Mouse (Mus musculus): ENCODE measurements around the gene Dhx33. TPM values are rescaled to one million over a fixed set of nuclear protein-coding genes. Genes with fewer than 3 reads are reported as not detected.

Dhx33 gene
- 10.2 TPM for polyA plus RNA-seq (2014; fragmentation: Illumina TruSeq; extraction: RNeasy Lipid Tissue Mini Kit (QIAGEN cat#74804); ENCODE audit: low read depth, low replicate concordance)

DNA sequence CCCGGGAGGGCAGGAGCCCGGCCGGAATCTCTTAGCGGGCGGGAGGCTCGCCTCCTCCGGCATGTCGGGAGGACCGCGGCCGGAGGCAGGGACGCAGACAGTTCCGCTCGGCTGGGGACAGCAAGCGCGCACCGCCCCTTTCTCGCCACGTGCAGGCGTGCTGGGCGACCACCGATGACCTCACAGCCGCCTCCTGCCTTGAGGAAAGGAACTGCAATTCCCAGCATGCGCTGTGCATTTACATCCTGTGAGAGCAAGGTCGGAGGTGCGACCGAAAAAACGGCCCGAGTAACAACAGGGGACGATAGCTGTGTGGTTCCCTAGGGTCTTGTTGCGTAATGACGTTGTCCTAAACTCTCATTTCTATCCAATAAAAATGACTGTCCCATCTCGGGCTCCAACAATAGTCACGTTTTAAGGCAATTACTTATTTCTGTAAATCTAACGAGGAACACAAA lies at the start of gene Dhx33:
Gene Dhx33, minus strand, starts transcription at position 122 of the 458 bp plus-strand sequence.

DNA sequence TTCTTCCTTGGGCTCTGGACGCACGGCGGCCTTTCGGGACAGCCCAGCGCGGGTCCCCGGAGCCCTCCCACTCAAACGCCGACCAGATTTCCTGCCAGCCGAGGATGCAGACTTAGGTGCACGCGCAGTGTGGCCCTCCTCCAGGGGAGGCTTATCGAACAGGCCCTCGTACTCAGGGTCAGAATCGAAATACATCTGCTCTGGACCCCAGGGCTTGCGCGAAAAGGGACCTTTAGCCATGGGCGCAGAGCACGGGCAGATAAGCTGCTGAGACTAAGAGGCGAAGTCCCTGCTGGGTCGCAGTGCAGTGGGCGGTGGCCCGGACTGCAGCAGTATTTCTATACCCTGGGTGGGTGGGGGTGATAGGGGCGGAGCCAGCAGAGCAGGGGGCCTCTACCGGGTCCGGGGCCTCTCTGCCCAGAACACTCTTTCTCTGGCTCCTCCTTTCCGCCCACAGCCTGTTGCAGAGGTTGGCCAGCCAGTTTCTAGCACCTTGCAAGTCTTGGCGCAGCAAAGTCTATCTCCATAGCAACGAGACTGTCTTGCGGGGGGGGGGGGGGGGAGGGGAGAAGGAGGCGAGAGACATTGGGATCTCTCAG lies 29.0 kb upstream of the Dhx33 start, which contains the start of gene 6330403K07Rik:
Gene 6330403K07Rik, minus strand, starts transcription at position 351 of the 599 bp plus-strand sequence.

DNA sequence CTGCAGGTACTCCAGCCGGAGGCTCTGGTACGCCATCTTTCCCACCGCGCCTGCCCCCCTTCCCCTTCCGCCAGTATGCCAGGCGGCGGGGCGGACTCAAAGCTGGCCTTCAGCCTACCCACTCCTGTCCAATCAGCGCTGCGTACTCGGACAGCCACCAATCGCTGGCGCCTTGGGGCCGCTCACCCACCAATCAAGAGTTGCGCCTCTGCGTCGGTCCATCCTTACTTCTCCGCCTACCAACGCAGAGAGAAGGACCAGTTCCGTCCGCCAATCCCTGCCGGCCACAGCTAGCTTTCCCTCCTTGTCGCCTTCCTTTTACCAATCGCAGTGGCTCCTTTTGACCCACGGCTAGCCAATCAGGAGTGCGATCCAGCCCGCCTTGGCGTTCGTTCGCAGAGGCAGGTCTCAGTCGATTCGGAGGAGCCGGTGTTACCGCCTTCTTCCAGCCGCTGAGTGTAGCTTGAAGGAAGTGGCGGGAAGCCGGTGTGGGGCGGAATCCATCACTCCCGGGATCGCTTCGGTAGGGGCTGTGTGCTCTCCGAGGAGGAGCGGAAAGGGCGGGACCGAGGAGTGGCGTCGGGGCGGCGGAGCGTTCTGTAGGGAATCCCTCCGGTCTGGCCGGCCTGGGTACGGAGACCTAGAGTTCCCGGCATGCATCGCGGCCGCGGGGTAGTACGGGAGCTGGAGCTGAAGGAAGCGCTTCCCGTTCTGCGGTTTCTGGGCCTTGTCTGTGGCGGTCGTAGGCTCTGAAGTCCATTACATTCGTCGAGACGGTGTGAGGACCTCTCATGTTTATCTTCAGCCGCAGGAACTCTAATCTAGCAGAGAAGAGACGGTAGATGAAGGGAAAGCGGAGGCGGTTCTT lies 15.2 kb upstream of the Dhx33 start, which contains the start of the genes Mis12 and Derl2:
Gene Mis12, plus strand, starts transcription at position 411 of the 868 bp plus-strand sequence.
Gene Derl2, minus strand, starts transcription at position 641 of the 868 bp plus-strand sequence.

DNA sequence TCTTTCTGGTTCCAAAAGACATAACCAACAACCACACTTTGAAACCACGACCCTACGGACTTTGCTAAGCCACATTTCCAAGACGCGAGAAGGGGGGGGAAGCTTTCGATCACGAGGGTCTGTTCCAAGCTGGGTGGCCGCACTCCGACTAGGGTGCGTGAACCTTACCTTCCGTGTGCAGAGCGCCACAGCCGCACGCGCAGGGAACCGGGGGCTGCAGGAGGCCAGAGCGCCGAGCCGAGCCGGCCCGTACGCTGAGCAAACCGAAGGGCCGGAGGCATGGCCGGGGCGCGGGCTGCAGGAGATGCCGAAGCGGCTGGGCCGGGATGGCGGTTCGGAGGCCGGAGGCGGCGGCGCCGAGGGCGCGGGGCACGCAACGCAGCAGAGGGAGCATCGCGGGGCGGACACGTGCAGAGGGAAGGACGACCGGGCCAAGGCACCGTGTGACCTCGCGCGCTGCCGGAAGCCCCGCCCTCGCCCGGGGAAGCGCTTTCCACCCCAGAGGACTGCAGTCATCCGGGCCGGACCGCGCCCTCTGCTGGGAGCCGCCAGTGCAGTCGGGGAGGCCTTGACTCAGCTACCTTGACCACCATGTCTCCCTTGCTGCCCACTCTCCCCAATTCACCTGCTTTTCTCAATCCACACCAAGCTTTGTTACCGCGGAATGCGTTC lies 21.5 kb downstream of the Dhx33 start, which contains the start of gene C1qbp:
Gene C1qbp, minus strand, starts transcription at position 470 of the 672 bp plus-strand sequence.

DNA sequence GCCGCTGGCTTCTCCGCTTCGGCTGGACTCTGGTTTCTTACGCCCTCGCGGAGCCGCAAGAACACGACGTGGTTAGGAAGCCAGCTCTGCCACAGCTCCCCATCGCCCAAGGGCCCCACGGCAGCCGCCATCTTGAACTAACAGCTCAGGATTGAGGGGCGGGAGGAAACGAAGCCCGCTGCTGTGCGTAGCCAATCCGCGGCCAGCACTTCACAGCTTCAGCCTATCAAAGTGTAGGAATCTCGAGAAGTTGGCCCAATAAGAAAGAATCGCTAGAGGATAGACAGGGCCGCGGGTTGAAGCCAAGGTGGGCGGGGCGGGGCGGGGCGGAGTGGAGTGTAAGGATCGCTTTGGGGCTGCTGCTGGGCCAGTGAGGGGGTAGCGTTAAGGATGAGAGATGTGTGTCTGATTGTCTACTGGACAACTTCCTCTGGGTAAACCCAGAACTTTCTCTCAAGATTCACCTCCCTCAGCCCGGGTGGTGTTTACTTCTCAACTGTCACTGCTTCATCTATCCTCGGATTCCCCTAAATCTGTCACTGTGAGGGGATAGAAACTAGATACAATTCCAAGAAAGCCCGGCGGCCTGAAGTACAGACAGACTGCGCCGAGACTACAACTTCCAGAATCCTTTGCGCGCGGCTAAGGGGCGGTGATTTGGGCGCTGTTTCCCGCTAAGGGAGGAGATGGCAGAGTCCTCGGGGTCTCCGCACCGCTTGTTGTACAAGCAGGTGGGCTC lies 34.2 kb downstream of the Dhx33 start, which contains the start of the genes Nup88 and Rpain:
Gene Nup88, minus strand, starts transcription at position 153 of the 739 bp plus-strand sequence.
Gene Rpain, plus strand, starts transcription at position 393 of the 739 bp plus-strand sequence.

Other genes with a start within 250 kb of the Dhx33 start
- gene Zfp3, start 240.2 kb downstream of the Dhx33 start, polyA plus RNA-seq (2014; fragmentation: Illumina TruSeq; extraction: RNeasy Lipid Tissue Mini Kit (QIAGEN cat#74804); ENCODE audit: low read depth, low replicate concordance): 3.5 TPM
- gene Scimp, start 191.9 kb downstream of the Dhx33 start, polyA plus RNA-seq (2014; fragmentation: Illumina TruSeq; extraction: RNeasy Lipid Tissue Mini Kit (QIAGEN cat#74804); ENCODE audit: low read depth, low replicate concordance): 1.7 TPM
- 60.4 TPM for gene Rabep1, start 159.7 kb downstream of the Dhx33 start, polyA plus RNA-seq (2014; fragmentation: Illumina TruSeq; extraction: RNeasy Lipid Tissue Mini Kit (QIAGEN cat#74804); ENCODE audit: low read depth, low replicate concordance)
- 112 TPM for gene Nup88, start 34.5 kb downstream of the Dhx33 start, polyA plus RNA-seq (2014; fragmentation: Illumina TruSeq; extraction: RNeasy Lipid Tissue Mini Kit (QIAGEN cat#74804); ENCODE audit: low read depth, low replicate concordance)
- 10.7 TPM for gene Rpain, start 34.2 kb downstream of the Dhx33 start, polyA plus RNA-seq (2014; fragmentation: Illumina TruSeq; extraction: RNeasy Lipid Tissue Mini Kit (QIAGEN cat#74804); ENCODE audit: low read depth, low replicate concordance)
- gene C1qbp, start 21.4 kb downstream of the Dhx33 start, polyA plus RNA-seq (2014; fragmentation: Illumina TruSeq; extraction: RNeasy Lipid Tissue Mini Kit (QIAGEN cat#74804); ENCODE audit: low read depth, low replicate concordance): 218 TPM
- gene Mis12, start 15.2 kb upstream of the Dhx33 start, polyA plus RNA-seq (2014; fragmentation: Illumina TruSeq; extraction: RNeasy Lipid Tissue Mini Kit (QIAGEN cat#74804); ENCODE audit: low read depth, low replicate concordance): 32.6 TPM
- gene Derl2, start 15.4 kb upstream of the Dhx33 start, polyA plus RNA-seq (2014; fragmentation: Illumina TruSeq; extraction: RNeasy Lipid Tissue Mini Kit (QIAGEN cat#74804); ENCODE audit: low read depth, low replicate concordance): 78.4 TPM
- gene 6330403K07Rik, start 29.1 kb upstream of the Dhx33 start, polyA plus RNA-seq (2014; fragmentation: Illumina TruSeq; extraction: RNeasy Lipid Tissue Mini Kit (QIAGEN cat#74804); ENCODE audit: low read depth, low replicate concordance): not detected
- not detected for gene Nlrp1a, start 140.3 kb upstream of the Dhx33 start, polyA plus RNA-seq (2014; fragmentation: Illumina TruSeq; extraction: RNeasy Lipid Tissue Mini Kit (QIAGEN cat#74804); ENCODE audit: low read depth, low replicate concordance)
- 0.16 TPM for gene Nlrp1b, start 226.3 kb upstream of the Dhx33 start, polyA plus RNA-seq (2014; fragmentation: Illumina TruSeq; extraction: RNeasy Lipid Tissue Mini Kit (QIAGEN cat#74804); ENCODE audit: low read depth, low replicate concordance)

All from kidney, adult 10 weeks (tissue).